Mouse (Mus musculus) left cerebral cortex, postnatal 36 days (tissue): ENCODE measurements around the gene Gm9573. TPM values are rescaled to one million over a fixed set of nuclear protein-coding genes. Genes with fewer than 3 reads are reported as not detected.

Experiments
- total RNA-seq, 2 experiments: library from RNA; stranded (reverse); gene quantifications; 2 replicates each; pipeline ENCODE4 v1.2.3; 2021

Gm9573 gene
- total RNA-seq, 2 experiments from 2014 or later = not detected

Other genes with a start within 250 kb of the Gm9573 start
- 1 to 10 TPM; 1.7 to 1.9 TPM for gene H2-Q4, start 247.0 kb downstream of the Gm9573 start, total RNA-seq
- gene H2-Q6, start 201.8 kb downstream of the Gm9573 start, total RNA-seq = under 1 TPM in 1 of 2 experiments, not detected in 1; 0.52 TPM
- gene H2-Q7, start 187.5 kb downstream of the Gm9573 start, total RNA-seq = under 1 TPM; 0.36 to 0.37 TPM
- under 1 TPM in 1 of 2 experiments, not detected in 1; 0.27 TPM for gene H2-Q10, start 156.5 kb downstream of the Gm9573 start, total RNA-seq
- not detected for gene Pou5f1, start 120.6 kb downstream of the Gm9573 start, total RNA-seq
- gene Tcf19, start 109.8 kb downstream of the Gm9573 start, total RNA-seq = 10 to 100 TPM in 1 of 2 experiments, 1 to 10 TPM in 1; 9.0 to 13.4 TPM
- 10 to 100 TPM; 10.1 to 15.2 TPM for gene Cchcr1, start 109.5 kb downstream of the Gm9573 start, total RNA-seq
- 1 to 10 TPM in 1 of 2 experiments, under 1 TPM in 1; 0.79 to 2.5 TPM for gene Psors1c2, start 93.4 kb downstream of the Gm9573 start, total RNA-seq
- gene Cdsn, start 74.5 kb downstream of the Gm9573 start, total RNA-seq = 1 to 10 TPM; 1.4 to 1.6 TPM
- gene 2300002M23Rik, start 59.2 kb downstream of the Gm9573 start, total RNA-seq = not detected
- not detected for gene Sfta2, start 25.1 kb downstream of the Gm9573 start, total RNA-seq
- gene Mucl3, start 17.1 kb upstream of the Gm9573 start, total RNA-seq = not detected
- gene Vars2, start 41.0 kb upstream of the Gm9573 start, total RNA-seq = 10 to 100 TPM; 30.1 to 40.0 TPM
- 10 to 100 TPM; 26.8 to 29.9 TPM for gene Gtf2h4, start 47.1 kb upstream of the Gm9573 start, total RNA-seq
- 10 to 100 TPM; 52.5 to 69.9 TPM for gene Ddr1, start 78.0 kb upstream of the Gm9573 start, total RNA-seq
- gene Ier3, start 195.0 kb upstream of the Gm9573 start, total RNA-seq = 10 to 100 TPM; 10.6 to 13.6 TPM
- 100 to 1,000 TPM; 146 to 149 TPM for gene Flot1, start 196.6 kb upstream of the Gm9573 start, total RNA-seq
- 100 to 1,000 TPM; 441 to 478 TPM for gene Tubb5, start 211.7 kb upstream of the Gm9573 start, total RNA-seq
- gene Mdc1, start 214.9 kb upstream of the Gm9573 start, total RNA-seq = 10 to 100 TPM; 16.5 to 16.9 TPM
- 1 to 10 TPM; 2.3 to 3.1 TPM for gene Nrm, start 234.7 kb upstream of the Gm9573 start, total RNA-seq
- gene Ppp1r18, start 239.0 kb upstream of the Gm9573 start, total RNA-seq = 1 to 10 TPM; 9.2 to 9.3 TPM